Mouse (Mus musculus): ENCODE data around the gene Rag2. TPM values are rescaled to one million over a fixed set of nuclear protein-coding genes. Genes with fewer than 3 reads are reported as not detected.

Rag2 gene
- 0.12 TPM in 1 of 2 replicates, not detected in the other for polyA plus RNA-seq (2012; rRNA removed)

GRCm38 (mm10) chr2:101624526-101624925 lies at the start of gene Rag2:
Gene Rag2 (plus strand): TSS chr2:101624718.

GRCm38 (mm10) chr2:101649114-101649671 lies 24.7 kb downstream of the Rag2 start, which contains the start of the genes Rag1 and B230118H07Rik:
Gene Rag1 (minus strand): TSS chr2:101649501.
Gene B230118H07Rik (minus strand): TSS chr2:101649532.

GRCm38 (mm10) chr2:101678236-101679021 lies 53.9 kb downstream of the Rag2 start, which contains the start of gene Traf6:
Gene Traf6 (plus strand): TSS chr2:101678429.

Other genes with a start within 250 kb of the Rag2 start
- gene Rag1, start 24.8 kb downstream of the Rag2 start, polyA plus RNA-seq (2012; rRNA removed) = 0.18 and 0.51 TPM in 2 replicates
- 35.7 and 41.9 TPM in 2 replicates for gene B230118H07Rik, start 24.8 kb downstream of the Rag2 start, polyA plus RNA-seq (2012; rRNA removed)
- 14.2 and 18.2 TPM in 2 replicates for gene Traf6, start 53.7 kb downstream of the Rag2 start, polyA plus RNA-seq (2012; rRNA removed)